Mouse (Mus musculus) CD4-positive helper T cell, adult 2 months (primary cell): Measurements from ENCODE around the gene Gm29776.

Source experiments
- DNase-seq: peaks from one replicate; pipeline ENCODE4 v3.0.0-alpha.2; 2012; ENCODE audit warnings: low read depth, missing footprints, low spot score

Gene Gm29776

DNA sequence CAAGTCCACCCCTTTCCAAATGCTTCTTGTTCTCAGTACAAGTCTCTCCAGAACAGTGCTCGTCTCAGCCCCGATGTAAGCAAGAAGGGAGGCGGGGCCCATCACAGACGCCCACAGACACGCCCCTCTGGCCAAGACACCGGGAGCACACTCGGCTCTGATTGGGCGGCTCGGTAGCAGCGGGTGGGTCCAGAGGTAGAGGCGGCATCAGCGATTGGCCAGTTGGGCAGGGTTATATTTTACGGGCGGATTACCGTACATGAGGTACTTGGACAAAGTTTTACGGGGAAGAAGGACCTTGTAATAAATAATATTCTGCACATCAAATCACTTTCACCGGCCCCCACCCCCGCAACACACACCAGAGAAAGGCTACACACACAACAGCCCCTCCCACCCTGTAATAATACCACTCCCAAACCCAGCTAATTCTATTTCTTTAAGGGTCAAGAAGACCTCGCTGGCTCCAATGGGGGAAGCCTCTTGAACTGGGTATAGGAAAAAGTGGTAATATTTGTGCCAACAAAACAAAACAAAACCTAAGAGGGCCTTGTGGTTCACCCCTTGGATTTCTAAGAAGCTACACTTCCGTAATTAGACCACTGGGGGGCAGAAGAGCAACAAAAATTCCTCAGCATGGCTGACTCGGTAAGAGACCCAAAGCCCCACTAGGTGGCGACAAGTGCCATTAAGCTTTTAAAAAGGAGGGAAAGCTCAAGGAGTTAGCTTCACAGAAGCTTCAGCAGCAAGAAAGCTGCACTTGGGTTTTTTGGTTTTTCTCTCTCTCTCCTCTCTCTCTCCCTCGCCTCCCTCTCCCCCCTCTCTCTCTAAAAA is 47.8 kb downstream of the Gm29776 start:
- peak; percentile 89 for DNase-seq

DNA sequence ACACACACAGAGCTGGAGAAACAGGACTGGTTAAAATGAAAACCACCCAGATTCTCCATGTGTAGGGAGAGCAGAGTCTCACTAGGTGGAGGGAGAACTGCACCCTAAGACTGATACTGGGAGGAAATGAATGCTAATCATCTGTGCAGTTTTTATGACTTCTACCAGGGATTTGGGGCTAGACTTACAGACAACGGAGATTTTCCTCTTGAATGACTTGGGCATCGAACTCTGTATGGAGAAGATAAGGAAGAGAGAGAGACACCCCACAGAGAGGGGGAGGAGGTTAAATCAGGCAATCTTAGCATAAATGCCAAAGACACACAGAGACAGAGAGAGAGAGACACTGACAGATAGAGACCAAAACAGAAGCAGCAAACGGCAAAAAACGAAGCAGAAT is 50.7 kb downstream of the Gm29776 start:
- DNase-seq, result no peak

- no peak for DNase-seq
These were observed 51.6 kb downstream of the Gm29776 start for GRCm38 (mm10) chr14:54646898-54647636.

DNA sequence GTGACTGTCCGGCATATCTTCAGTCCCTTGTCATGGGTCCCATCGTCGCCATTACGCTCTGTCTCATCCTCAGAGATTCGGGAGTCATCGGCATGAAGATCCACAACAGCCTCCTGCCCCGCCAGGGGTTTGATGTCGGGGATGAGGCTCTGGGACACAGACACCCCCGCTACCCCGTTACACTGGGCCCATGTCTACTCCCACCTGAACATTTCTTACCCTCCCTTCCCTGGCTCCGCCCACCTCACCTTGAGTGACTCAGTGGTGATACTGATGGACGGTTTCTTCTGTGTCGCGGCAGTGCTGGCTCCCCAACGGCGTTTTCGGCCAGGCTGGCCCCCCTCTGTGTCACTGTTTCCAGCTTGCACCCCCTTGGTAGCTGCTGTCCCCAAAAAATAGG is 52.2 kb downstream of the Gm29776 start:
- no peak for DNase-seq

DNA sequence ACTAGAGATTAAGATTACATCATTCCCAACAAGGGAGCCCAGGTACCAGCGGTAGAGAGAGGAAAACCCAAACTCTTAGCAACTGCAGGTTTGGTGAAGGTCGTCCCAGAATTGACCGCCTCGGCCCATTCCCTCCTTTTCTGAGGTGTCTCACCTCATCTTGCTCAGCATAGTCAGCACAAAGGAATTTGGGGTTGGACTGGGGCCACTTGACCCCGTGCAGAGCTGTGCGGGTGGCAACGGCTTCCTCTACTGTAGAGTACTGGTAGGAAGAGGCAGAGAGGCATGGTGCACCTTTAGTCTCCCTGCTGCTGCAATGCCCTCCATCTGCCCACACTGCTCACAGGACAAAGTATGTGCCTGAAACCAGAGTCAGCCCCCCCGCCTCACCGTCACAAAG is 54.3 kb downstream of the Gm29776 start:
- no peak for DNase-seq

- no peak for DNase-seq
These were observed 55.6 kb downstream of the Gm29776 start for GRCm38 (mm10) chr14:54643011-54643410.
